Mouse (Mus musculus): ENCODE data around the gene Rpl29.

Gene Rpl29

GRCm38 (mm10) chr9:106429221-106430014, at the start of gene Rpl29:
Rpl29 (plus strand) TSS chr9:106429454.
- peak; percentile 93 to 94 for DNase-seq (ENCODE audit: low spot score in 2 of 2)

- no peak for DNase-seq (ENCODE audit: low spot score in 2 of 2)
These were observed 42.9 kb upstream of the Rpl29 start for GRCm38 (mm10) chr9:106386181-106386864.

GRCm38 (mm10) chr9:106392828-106393527, 36.3 kb upstream of the Rpl29 start:
- DNase-seq (ENCODE audit: low spot score in 2 of 2) = no peak

GRCm38 (mm10) chr9:106393548-106393947, 35.7 kb upstream of the Rpl29 start:
- DNase-seq (ENCODE audit: low spot score in 2 of 2) = no peak

- DNase-seq (ENCODE audit: low spot score in 2 of 2) = no peak
These were observed 34.3 kb upstream of the Rpl29 start for GRCm38 (mm10) chr9:106394649-106395602.

GRCm38 (mm10) chr9:106397733-106398132, 31.5 kb upstream of the Rpl29 start:
- no peak for DNase-seq (ENCODE audit: low spot score in 2 of 2)

GRCm38 (mm10) chr9:106398667-106399311, 30.5 kb upstream of the Rpl29 start:
- DNase-seq (ENCODE audit: low spot score in 2 of 2) = no peak

GRCm38 (mm10) chr9:106399808-106400207, 29.4 kb upstream of the Rpl29 start:
- DNase-seq (ENCODE audit: low spot score in 2 of 2) = no peak

- DNase-seq (ENCODE audit: low spot score in 2 of 2) = no peak
These were observed 27.1 kb upstream of the Rpl29 start for GRCm38 (mm10) chr9:106402149-106402548.

GRCm38 (mm10) chr9:106402607-106403375, 26.5 kb upstream of the Rpl29 start:
- no peak for DNase-seq (ENCODE audit: low spot score in 2 of 2)

- DNase-seq (ENCODE audit: low spot score in 2 of 2) = no peak
These were observed 24.0 kb upstream of the Rpl29 start for GRCm38 (mm10) chr9:106405275-106405674.

GRCm38 (mm10) chr9:106406443-106407078, 22.7 kb upstream of the Rpl29 start:
- no peak for DNase-seq (ENCODE audit: low spot score in 2 of 2)

GRCm38 (mm10) chr9:106409096-106409495, 20.2 kb upstream of the Rpl29 start:
- no peak for DNase-seq (ENCODE audit: low spot score in 2 of 2)

- DNase-seq (ENCODE audit: low spot score in 2 of 2) = no peak
These were observed 19.1 kb upstream of the Rpl29 start for GRCm38 (mm10) chr9:106410086-106410650.

- DNase-seq (ENCODE audit: low spot score in 2 of 2) = no peak
These were observed 18.1 kb upstream of the Rpl29 start for GRCm38 (mm10) chr9:106411091-106411594.

- DNase-seq (ENCODE audit: low spot score in 2 of 2) = no peak
These were observed 17.5 kb upstream of the Rpl29 start for GRCm38 (mm10) chr9:106411729-106412128.

GRCm38 (mm10) chr9:106412210-106412609, 17.0 kb upstream of the Rpl29 start:
- DNase-seq (ENCODE audit: low spot score in 2 of 2) = no peak

- DNase-seq (ENCODE audit: low spot score in 2 of 2) = no peak
These were observed 15.6 kb upstream of the Rpl29 start for GRCm38 (mm10) chr9:106413606-106414005.

GRCm38 (mm10) chr9:106416826-106417225, 12.4 kb upstream of the Rpl29 start:
- DNase-seq (ENCODE audit: low spot score in 2 of 2) = no peak
